Mouse (Mus musculus) thymus, postnatal 10 days (tissue): Measurements from ENCODE around the gene Gjc2.
A peak's percentile ranks its signal among the peaks of the same experiment; 100 is the strongest.
"Not testable (repeated sequence)": the region's sequence is repeated elsewhere in the genome, so short reads cannot be mapped to it uniquely, and the experiment has no call there.

Experiments
- DNase-seq, 2 experiments: peaks; one replicate each; pipeline ENCODE4 v3.0.0; 2021; ENCODE audit warnings: low spot score in 2 of 2

Gjc2 gene

GRCm38 (mm10) chr11:59182864-59183331, at the start of gene Gjc2:
Gjc2 (minus strand) TSS chr11:59183213.
- DNase-seq, result no peak

GRCm38 (mm10) chr11:59232797-59233196, 49.8 kb upstream of the Gjc2 start:
- DNase-seq, result no peak

- peak; percentile 21 to 47 for DNase-seq
Observed at GRCm38 (mm10) chr11:59230144-59230760, 47.2 kb upstream of the Gjc2 start.

- DNase-seq, result peak; percentile 93 to 98
Observed at GRCm38 (mm10) chr11:59228122-59228953, 45.3 kb upstream of the Gjc2 start, which contains the start of gene Arf1. Arf1 (minus strand) TSS chr11:59228270.

- peak in 1 of 2 experiments; percentile 26 for DNase-seq
Observed at GRCm38 (mm10) chr11:59227604-59228121, 44.6 kb upstream of the Gjc2 start.

GRCm38 (mm10) chr11:59226787-59227603, 44.0 kb upstream of the Gjc2 start:
- DNase-seq, result no peak

- no peak for DNase-seq
Observed at GRCm38 (mm10) chr11:59226251-59226650, 43.2 kb upstream of the Gjc2 start.

GRCm38 (mm10) chr11:59225167-59225566, 42.2 kb upstream of the Gjc2 start:
- no peak for DNase-seq

GRCm38 (mm10) chr11:59224470-59224869, 41.5 kb upstream of the Gjc2 start:
- DNase-seq, result no peak

- no peak for DNase-seq
Observed at GRCm38 (mm10) chr11:59224025-59224424, 41.0 kb upstream of the Gjc2 start.

GRCm38 (mm10) chr11:59222306-59222705, 39.3 kb upstream of the Gjc2 start:
- DNase-seq, result no peak

- no peak for DNase-seq
Observed at GRCm38 (mm10) chr11:59221604-59222003, 38.6 kb upstream of the Gjc2 start.

- peak in 1 of 2 experiments; percentile 41 for DNase-seq
Observed at GRCm38 (mm10) chr11:59219064-59219463, 36.1 kb upstream of the Gjc2 start.

- no peak for DNase-seq
Observed at GRCm38 (mm10) chr11:59218389-59218998, 35.5 kb upstream of the Gjc2 start.

- no peak for DNase-seq
Observed at GRCm38 (mm10) chr11:59216955-59217354, 33.9 kb upstream of the Gjc2 start.

GRCm38 (mm10) chr11:59212892-59213494, 30.0 kb upstream of the Gjc2 start:
- no peak for DNase-seq

- peak in 1 of 2 experiments; percentile 10 for DNase-seq
Observed at GRCm38 (mm10) chr11:59212320-59212719, 29.3 kb upstream of the Gjc2 start.

GRCm38 (mm10) chr11:59211561-59211960, 28.5 kb upstream of the Gjc2 start:
- not testable (repeated sequence) for DNase-seq

GRCm38 (mm10) chr11:59210020-59210419, 27.0 kb upstream of the Gjc2 start:
- DNase-seq, result no peak

GRCm38 (mm10) chr11:59209580-59209979, 26.6 kb upstream of the Gjc2 start:
- DNase-seq, result no peak

GRCm38 (mm10) chr11:59209003-59209441, 26.0 kb upstream of the Gjc2 start:
- DNase-seq, result peak; percentile 39 to 43
